15 mouse cellular contexts compared by ENCODE assay signal in the genomic region with DNA sequence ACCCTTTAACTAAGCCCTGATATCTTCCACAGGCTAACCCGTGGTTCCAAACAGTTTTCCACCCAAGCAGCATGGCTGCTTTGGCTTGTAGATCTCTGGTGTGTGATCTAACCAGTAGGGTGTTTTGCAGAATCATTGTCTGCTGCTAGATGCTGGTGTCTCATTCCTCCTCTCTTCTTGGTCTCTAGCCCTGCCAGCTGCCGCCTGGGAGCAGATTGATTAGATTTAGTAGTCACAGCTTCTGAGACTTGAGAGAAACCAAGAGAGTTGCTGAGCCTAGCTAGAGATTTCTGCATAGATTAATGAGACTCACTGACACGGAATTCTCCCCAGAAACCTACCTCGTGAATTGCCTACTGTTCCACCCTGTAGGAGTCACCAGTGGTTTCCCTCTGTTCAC.
"Had no signal": no experiment of that assay in that cellular context is flagged by ENCODE, and none has a peak within 500 bp of the region (broad histone marks: within the 10 kb centered on the region; RNA-seq: fewer than 3 reads in every experiment).

No protein-coding gene starts in this region.

- H3K9ac ChIP-seq: liver, embryonic 13.5 days; neural tube, embryonic 12.5 days; stomach, embryonic 15.5 days had no signal

- DNase-seq: kidney, adult 2 months; kidney, postnatal 25 days; liver, embryonic 13.5 days; lung, adult 2 months; lung, postnatal 14 days; lung, postnatal 4 days; midbrain, embryonic 14.5 days; retina, postnatal 1 day; right cerebral cortex, postnatal 25 days; spleen, adult 18-20 months; thymus, postnatal 25 days had no signal

- H3K27ac ChIP-seq: kidney, postnatal 0 days; liver, embryonic 13.5 days; neural tube, embryonic 12.5 days; stomach, embryonic 15.5 days had no signal

- H3K4me3 ChIP-seq: liver, embryonic 13.5 days; neural tube, embryonic 12.5 days; stomach, embryonic 15.5 days had no signal

- H3K9me3 ChIP-seq: liver, embryonic 13.5 days; neural tube, embryonic 12.5 days; stomach, embryonic 15.5 days had no signal

- H3K4me1 ChIP-seq: liver, embryonic 13.5 days; neural tube, embryonic 12.5 days; stomach, embryonic 15.5 days had no signal

- H3K27me3 ChIP-seq: liver, embryonic 13.5 days; neural tube, embryonic 12.5 days; stomach, embryonic 15.5 days had no signal

- H3K4me2 ChIP-seq: liver, embryonic 13.5 days; midbrain, embryonic 11.5 days; neural tube, embryonic 12.5 days; stomach, embryonic 15.5 days had no signal
